Mouse (Mus musculus): ENCODE measurements around the gene Abi1.
"Not testable (repeated sequence)": the region's sequence is repeated elsewhere in the genome, so short reads cannot be mapped to it uniquely, and the experiment has no call there.

Abi1 gene

GRCm38 (mm10) chr2:22961681-22962080, 78.4 kb downstream of the Abi1 start:
- DNase-seq (ENCODE audit: low read depth), result no peak

- no peak for DNase-seq (ENCODE audit: low read depth)
Observed at GRCm38 (mm10) chr2:22957415-22957814, 82.6 kb downstream of the Abi1 start.

GRCm38 (mm10) chr2:22955914-22956313, 84.1 kb downstream of the Abi1 start:
- no peak for DNase-seq (ENCODE audit: low read depth)

- no peak for DNase-seq (ENCODE audit: low read depth)
Observed at GRCm38 (mm10) chr2:22954278-22954677, 85.8 kb downstream of the Abi1 start.

- DNase-seq (ENCODE audit: low read depth), result no peak
Observed at GRCm38 (mm10) chr2:22949956-22950355, 90.1 kb downstream of the Abi1 start.

GRCm38 (mm10) chr2:22933556-22933955, 106.5 kb downstream of the Abi1 start:
- DNase-seq (ENCODE audit: low read depth), result no peak

GRCm38 (mm10) chr2:22928259-22928658, 111.8 kb downstream of the Abi1 start:
- no peak for DNase-seq (ENCODE audit: low read depth)

GRCm38 (mm10) chr2:22925911-22926310, 114.1 kb downstream of the Abi1 start:
- DNase-seq (ENCODE audit: low read depth), result not testable (repeated sequence)

GRCm38 (mm10) chr2:22918651-22919050, 121.4 kb downstream of the Abi1 start:
- no peak for DNase-seq (ENCODE audit: low read depth)

GRCm38 (mm10) chr2:22914421-22914820, 125.6 kb downstream of the Abi1 start:
- no peak for DNase-seq (ENCODE audit: low read depth)

GRCm38 (mm10) chr2:22903947-22904346, 136.1 kb downstream of the Abi1 start:
- DNase-seq (ENCODE audit: low read depth), result no peak

- DNase-seq (ENCODE audit: low read depth), result peak; percentile 69
Observed at GRCm38 (mm10) chr2:22895282-22896273, 144.5 kb downstream of the Abi1 start, which contains the start of gene Pdss1. Gene Pdss1, plus strand, starts transcription at chr2:22895522.

- no peak for DNase-seq (ENCODE audit: low read depth)
Observed at GRCm38 (mm10) chr2:22894932-22895281, 145.1 kb downstream of the Abi1 start.

Measured in fibroblast of lung, adult 2 months (primary cell).